Mouse (Mus musculus) kidney, adult 2 months (tissue): ENCODE data around the gene Hpn.

Source experiments
- CTCF ChIP-seq: fragments of 200-500 bp; conservative IDR thresholded peaks from 2 replicates; pipeline ENCODE4 v1.5.1; 2011; ENCODE audit warnings: low read depth, mild to moderate bottlenecking, control low read depth, low read length, moderate library complexity, mixed read lengths; ENCODE audit not compliant: insufficient read depth, insufficient read length
- POLR2A ChIP-seq: fragments of 200-500 bp; IDR thresholded peaks from one replicate; pipeline ENCODE4 v1.6.1; 2011; ENCODE audit warnings: low read depth, low read length, control low read depth

DNA sequence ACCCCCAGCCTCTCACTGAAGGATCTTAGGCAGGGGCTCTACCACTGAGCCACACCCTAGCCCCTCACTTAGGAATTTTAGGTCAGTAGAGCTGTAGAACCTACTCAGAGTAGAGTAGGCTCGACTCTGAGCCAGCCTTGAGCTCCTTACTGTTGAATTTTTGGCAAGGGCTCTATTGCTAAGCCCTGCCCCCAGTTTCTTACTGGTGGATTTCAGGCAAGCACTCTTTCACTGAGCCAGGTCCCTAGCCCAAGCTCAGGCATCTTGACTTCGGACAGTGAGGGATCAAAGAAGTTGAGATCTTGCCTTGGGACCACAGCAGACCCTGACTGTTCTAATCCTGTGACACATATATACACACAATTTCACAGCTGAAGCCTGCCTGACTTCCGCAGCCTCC lies 8.6 kb upstream of the Hpn start:
- no peak for TF ChIP-seq CTCF
- TF ChIP-seq POLR2A: no peak
